Mouse (Mus musculus): ENCODE data around the gene Tsfm.

GRCm38 (mm10) chr10:126985579-126985978 is 45.1 kb downstream of the Tsfm start:
- TF ChIP-seq POLR2A (IDR thresholded peaks at IDR 0.05; ENCODE audit: control insufficient read depth, extremely low read depth, insufficient read depth, low read length, poor library complexity): no peak
- no peak for TF ChIP-seq CTCF (IDR thresholded peaks at IDR 0.05; ENCODE audit: borderline replicate concordance, control insufficient read depth, extremely low read depth, insufficient read depth, low read length, poor library complexity)
